In genomic region chr5:32056126-32056525, GRCm38 (mm10) we compare ENCODE assay signal across 13 mouse cellular contexts.
"Had no signal": no experiment of that assay in that cellular context is flagged by ENCODE, and none has a peak within 500 bp of the region (broad histone marks: within the 10 kb centered on the region; RNA-seq: fewer than 3 reads in every experiment).

No protein-coding gene starts in this region.

- ATAC-seq: inflammation-experienced regulatory T-cells, adult 6 months; intestine, embryonic 16.5 days had no signal

- H3K27ac ChIP-seq: kidney, postnatal 0 days; liver, embryonic 14.5 days had no signal

- H3K4me2 ChIP-seq: midbrain, embryonic 11.5 days had no signal

- H3K9ac ChIP-seq: liver, embryonic 14.5 days had no signal

- DNase-seq: kidney, adult 18-20 months; kidney, postnatal 4 days; lung, adult 2 months; lung, postnatal 14 days; lung, postnatal 4 days; midbrain, embryonic 14.5 days; thymus, adult 2 months; thymus, postnatal 25 days had no signal
